Mouse (Mus musculus) adrenal gland, adult 8-10 months (tissue): ENCODE data around the gene Lrrc61. TPM values are rescaled to one million over a fixed set of nuclear protein-coding genes. Genes with fewer than 3 reads are reported as not detected.
A peak's percentile ranks its signal among the peaks of the same experiment; 100 is the strongest.

Source experiments
- DNase-seq: peaks from one replicate; pipeline ENCODE4 v3.0.0; 2022
- total RNA-seq, 4 experiments: library from RNA; stranded (reverse); gene quantifications; 2 replicates each; pipeline ENCODE4 v1.2.4; 2022

The Lrrc61 gene
- total RNA-seq, 4 experiments from 2014 or later, result 45.6 to 49.5 (median 49.1) TPM

DNA sequence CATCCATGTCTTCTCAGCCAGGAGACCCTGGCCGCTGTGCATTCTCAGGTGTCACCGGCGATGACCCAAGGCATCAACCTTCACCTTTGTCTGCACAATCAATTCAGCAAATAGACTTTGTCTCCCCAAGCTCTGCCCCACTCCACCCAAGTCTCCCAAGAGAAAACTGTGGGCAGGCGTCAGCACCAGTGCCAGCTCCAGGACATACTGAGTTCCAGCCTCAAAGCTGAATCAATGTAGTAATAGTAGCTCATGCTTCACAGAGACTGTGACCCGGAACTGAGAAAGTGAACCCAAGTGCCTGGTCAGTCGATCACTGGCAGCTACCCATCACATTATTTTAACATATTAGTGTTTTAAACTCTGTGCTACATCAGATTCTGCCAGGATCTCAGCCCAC lies 6.3 kb upstream of the Lrrc61 start:
- no peak for DNase-seq

DNA sequence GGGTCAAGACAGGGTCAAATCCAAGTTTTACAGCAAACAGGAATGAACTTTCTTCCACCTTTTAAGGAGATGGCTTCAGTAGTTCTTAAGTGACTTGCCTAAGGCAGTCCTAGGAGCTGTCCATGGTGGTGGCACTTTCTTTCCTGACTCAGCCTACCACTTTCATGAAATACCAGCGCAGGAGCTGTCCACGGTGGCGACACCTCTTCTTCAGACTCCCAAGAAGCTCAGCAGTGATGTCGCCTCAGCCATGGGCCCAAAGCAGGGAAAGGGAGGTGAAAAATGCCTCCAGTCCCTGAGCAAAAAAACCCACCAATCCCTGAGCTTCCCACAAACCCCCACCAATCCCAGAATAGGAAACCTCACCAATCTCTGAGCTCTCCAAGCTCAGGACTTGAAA lies 1.7 kb upstream of the Lrrc61 start:
- DNase-seq, result no peak

DNA sequence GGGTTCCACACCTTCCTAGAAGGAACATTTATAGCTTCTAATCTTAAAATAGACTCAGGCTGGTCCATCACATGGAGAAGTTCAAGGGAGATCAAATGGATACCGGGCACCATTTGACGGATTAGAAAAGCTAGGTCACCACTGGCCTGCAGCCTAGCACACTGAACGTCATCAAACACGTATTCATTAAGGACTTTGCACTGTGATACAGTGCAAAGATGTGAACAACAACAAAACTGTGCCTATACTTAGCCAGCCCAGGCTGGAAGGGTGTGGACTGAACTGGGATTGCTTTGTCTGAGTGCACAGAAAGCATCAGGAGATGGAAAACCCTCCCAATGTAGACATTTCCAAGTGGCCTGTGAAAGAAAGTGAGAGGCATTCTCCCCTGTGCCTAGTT lies 777 bp upstream of the Lrrc61 start:
- DNase-seq, result no peak

DNA sequence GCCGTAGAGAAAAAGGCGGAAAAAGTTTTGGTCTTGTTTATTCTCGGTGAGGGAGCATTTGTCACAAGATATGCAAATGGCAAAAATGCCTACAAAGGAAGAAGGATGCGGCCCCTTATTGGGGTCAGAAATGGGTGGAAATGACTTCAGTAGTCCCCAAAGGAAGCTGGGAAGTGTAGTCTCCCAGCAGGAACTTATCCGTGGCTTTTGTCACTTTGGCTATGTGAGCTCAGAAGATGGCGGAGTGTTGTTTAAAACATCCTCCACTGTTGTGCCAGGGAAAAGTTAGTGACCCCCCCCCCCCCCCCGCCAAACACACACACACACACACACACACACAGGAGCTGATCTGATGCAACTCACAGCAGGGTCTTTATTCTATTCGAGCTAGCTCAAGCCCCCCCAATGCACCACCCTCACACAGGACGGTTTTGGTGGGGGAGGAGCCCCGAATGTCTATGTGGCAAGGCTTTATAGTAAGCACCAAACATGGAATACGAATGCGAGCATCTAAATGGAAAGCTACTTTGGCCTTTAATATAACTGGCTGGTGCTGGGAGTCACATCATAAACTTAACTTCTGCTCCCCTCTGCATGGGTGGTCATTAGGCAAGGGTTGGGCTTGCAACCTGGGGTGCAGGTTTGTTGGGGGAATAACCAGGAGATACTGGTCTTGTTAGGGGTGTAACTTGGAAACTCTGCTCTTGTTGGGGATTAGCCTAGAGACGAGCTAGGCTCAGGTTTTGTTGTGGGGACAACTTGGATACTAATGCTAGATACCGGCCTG lies 701 bp downstream of the Lrrc61 start:
- no peak for DNase-seq

DNA sequence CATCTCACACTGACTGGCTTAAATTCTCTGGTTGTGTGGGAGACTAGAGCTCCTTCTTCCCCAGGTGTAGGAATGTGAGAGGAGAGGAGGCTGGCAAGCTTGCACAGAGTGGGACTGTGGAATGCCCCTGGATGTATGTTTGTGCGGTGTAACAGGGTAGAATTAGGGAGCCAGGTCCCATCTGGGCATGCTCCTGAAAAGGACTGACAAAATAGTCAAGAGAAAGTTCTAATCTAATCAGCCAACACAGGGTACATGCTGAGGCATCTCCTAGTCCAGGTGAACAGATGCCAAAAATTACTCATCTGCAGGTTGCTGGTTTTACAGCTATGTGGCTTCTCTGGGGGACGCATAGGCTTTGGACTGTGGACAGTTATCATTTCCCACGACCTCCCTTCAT lies 1.4 kb downstream of the Lrrc61 start:
- no peak for DNase-seq

DNA sequence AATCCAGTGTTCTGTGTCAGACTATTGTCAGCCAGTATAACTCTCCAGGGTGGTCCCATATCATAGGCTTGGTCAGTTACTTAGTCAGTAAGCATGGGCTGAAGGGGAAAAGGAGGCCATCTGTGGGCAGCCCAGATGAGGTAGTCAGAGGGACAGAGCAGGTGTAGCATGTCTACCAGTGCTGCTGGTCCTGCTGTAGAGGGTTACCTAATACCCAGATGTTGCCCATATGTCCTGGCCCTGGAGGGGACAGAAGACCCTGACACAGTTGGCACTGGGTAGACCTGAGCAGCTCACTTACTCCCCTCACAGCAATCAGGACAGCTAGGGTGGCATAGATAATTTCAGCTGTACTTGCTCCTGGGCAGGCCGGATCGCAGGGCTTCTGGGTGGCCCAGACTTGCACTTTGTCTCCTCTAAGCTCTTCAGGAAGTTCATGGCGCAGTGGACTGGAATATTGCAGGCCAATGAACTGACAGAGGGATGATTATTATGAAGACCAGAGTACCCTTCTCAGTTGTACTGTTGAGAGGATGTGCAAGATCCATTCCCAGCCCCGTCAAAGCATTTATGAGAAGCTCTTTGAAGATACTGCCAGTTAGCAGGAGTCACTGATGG lies 11.2 kb downstream of the Lrrc61 start:
- DNase-seq, result no peak

DNA sequence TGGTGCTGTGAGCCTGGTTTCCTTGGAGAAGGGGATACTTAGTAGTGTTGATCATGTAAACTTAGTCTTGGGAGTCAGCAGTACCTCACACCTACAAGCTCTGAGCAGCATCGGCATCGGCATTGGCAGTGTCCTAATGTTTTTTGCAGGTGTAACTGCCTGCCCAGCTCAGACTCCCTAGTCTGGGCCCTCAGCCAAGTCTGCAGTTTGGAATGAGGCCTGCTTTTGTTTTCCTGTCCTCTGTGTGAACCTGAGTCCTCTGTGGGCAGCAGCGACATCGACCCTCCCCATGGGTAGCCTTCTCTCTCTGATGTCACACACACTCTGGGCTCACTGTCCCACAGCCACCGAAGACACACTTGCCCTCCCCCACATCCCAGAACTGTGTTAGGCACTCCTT lies 11.7 kb downstream of the Lrrc61 start:
- DNase-seq, result no peak

DNA sequence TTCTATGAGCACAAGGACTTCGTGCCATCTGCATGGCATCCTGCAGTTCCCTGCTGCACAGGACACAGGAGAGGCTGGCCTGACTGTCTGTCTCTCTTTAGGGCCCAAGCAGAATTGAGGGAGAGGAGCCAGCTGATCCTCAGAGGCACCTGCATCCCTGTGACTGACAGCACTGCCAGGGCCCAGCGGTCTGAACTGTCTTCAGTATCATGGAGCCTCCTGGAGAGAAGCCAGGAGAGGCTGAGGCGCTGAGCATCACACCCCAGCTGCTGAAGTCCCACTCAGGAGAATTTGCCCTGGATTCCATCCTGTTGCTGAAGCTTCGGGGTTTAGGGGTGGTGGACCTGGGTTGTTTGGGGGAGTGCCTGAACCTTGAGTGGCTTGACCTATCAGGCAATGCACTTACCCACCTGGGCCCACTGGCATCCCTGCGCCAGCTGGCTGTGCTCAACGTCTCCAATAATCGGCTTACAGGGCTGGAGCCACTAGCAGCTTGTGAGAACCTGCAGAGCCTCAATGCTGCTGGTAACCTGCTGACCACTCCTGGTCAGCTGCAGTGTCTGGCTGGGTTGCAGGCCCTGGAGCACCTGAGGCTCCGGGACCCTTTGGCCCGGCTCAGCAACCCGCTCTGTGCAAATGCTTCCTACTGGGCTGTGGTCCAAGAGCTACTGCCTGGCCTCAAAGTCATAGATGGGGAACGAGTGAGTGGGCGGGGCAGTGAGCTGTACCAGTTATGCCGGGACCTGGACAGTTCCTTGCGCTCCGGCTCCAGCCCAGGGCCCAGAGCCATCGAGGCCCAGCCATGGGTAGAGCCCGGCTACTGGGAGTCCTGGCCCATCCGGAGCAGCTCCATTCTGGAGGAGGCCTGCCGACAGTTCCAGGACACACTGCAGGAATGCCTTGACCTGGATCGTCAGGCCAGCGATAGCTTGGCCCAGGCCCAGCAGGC lies 13.7 kb downstream of the Lrrc61 start:
- peak; percentile 63 for DNase-seq

DNA sequence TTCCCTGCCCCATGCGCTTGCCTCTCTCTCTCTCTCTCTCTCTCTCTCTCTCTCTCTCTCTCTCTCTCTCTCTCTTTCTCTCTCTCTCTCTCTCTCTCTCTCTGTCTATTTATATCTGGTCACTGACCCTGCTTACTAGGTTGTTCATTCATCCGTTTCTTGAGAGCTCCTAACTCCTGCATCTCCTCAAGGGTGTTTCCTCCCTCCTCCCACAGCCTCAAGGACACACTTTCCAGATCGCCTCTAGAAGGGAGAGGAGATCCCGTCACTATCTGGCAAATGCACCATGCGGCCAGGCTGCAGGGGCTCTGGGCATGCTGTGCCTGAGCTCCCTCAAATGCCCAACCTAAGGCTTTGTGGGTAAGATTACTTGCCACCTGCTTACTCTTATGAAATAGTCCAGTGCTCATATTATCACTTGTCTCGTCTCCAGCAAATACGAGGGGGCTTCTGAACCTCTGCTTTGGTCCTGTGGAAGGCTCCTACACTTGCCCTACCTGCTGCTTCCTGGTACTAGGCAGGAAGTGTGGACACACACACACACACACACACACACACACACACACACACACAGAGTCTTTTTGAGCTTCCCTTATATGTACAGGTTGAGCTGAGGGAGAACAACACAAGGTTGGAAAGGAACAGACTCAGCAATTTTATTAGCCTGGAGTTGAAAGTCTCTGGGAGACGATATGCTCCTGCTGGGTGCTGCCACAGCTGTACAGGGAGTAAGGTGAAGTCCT lies 14.6 kb downstream of the Lrrc61 start:
- DNase-seq, result no peak

DNA sequence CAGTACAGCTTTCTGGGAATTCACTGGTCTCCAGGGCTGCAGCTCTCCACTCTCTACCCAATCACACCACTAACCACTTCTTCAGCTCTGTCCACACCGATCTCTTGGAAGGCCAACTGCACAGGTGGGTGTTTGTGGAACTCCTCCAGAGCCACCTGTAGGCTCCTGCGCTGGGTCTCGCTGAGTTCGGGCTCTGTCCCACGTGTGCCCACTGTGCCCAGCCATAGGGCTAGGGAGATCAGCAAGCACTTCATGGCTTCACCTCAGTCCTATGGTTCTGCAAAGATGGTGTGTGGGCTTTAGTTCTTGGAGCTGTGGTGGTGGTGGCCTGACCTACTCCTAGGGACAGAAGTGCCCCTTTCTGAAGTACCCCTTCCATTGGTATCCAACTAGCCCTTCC lies 17.4 kb downstream of the Lrrc61 start:
- DNase-seq, result no peak

DNA sequence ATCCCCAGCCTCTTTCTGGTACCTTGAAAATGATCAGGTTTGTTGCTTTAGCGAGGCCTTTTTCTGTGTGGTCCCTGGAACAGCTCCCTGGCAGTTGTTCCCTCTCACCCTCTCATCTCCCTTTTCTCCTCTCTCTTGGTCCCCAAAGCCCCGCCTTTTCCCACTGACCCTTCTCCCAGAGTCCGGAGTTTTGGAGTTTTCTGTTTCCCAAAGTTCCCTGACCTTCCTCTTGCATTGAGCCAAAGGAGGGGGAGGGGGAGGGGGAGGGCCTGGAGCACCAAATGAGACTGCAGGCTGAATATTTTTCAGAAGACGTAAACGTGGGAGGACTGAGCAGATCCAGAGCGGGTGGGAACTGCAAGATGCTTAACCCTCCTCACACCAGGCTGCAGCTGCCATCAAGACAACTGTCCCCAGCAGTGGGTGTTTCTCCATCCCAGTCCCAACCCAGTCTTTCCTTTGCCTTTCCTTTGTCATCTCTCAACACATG lies 18.0 kb downstream of the Lrrc61 start, which contains the start of gene Rarres2:
Rarres2 (minus strand) TSS at position 218 of the 490 bp plus-strand sequence.
- DNase-seq, result no peak

DNA sequence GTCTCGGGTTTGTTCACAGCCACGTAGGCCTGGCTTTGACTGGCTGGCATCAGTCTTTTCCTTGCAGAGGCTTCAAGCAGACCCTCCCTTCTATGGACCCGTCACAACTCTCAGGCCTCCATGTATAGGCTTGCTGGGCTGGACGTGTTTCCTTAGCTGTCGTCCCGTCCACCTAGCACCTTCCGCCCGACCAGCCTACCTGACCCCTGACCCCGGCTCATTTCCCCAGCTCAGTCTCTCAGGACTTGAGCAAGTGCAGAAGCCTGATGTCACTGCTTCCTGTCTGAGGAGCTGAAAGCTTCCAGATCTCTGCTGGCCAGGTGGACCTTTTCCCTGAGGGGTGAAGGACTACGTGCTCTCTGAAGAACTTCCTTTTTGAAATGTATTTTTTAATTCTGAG lies 18.7 kb downstream of the Lrrc61 start:
- DNase-seq, result no peak

DNA sequence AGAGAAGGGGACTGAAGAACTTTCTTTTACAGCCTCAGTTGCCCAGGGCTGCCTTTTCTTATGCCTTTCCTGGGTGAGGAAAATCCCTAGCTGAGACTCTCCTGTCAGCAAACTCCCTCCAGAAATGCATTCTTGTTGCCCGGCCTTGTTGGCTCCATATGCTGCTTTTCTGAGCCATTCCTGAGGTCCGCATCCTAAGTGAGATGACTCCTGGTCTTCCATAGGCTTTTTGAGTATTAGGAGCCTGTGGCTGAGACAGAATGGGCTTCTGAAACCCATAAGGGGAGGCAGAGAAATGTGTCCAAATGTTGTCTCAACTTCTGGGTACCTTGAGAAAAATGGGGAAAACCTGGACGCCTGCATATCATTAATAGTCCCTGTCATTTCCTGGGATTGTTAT lies 19.4 kb downstream of the Lrrc61 start:
- no peak for DNase-seq

DNA sequence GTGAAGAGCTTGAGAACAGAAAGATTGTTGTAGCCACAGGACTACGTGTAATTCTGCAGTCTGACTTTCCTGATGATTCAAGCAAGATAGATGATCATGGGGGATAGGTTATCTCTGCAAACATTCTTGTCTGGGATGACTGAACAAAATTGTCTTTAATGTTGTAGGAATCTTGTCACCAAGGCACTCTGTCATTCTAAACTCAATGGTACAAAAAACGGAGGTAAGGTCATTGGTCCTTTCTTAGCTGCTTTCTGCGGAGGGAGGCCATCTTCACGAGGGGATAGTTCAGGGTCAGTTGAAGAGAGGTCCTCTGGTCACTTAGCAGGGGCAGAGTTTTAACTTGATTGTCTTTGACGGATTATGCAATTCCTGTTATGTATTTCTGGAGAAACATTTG lies 24.1 kb downstream of the Lrrc61 start:
- no peak for DNase-seq

DNA sequence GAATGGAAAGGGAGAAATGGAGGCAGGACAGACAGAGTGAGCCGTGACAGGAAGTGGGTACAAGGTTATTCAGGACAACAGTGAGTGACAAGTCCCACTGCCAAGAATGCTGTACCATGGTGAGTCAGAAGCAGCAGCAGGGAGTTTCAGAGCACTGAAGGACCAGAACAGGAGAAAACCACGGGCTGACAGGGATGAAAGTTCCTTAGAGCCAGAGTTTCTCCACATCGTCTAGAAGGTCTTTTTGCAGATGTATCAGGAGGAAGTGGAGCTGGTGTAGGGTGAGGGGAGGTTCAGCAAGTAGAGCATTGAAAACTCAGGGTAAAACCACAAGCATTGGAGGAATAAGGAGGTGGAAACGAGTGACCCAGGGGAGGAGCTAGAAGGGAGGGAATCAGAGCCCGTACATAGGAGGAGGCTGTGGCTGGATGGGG lies 24.6 kb downstream of the Lrrc61 start:
- DNase-seq, result no peak

DNA sequence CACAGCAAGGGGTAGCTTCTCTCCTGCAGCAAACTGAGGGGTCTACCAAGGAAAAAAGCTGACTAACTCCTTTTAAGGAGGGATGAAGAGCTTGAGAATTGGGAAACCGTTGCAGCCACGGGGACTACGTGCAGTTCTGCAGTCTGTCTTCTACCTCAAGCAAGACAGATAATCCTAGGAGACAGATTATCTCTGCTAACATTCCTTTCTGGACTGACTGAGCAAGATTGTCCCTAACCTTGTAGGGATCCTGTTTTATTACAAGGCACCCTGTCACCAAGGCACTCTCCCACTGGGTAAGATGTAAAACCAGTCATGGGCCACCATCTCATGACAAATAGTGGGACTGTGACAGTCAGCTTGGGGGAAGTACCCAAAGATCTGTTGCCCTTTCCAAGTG lies 26.7 kb downstream of the Lrrc61 start:
- DNase-seq, result no peak

DNA sequence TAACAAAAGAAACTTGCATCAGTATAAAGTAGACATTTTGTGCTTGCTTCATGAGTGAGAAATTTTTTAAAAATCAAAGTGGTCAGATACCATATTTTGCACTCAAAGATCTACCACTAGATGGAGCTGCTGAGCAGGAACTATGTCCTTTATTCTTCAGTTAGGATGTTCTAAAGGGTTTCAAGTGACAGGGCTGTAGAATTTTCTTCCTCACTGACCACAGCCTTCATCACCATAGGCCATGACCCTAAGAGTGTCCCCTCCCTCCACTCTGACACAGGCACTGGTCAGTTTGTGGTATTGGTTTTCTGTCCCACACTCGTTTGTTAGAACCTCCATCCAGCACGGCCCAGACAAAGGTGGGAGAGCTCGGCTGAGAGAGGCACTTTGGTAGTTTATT lies 27.4 kb downstream of the Lrrc61 start:
- no peak for DNase-seq

DNA sequence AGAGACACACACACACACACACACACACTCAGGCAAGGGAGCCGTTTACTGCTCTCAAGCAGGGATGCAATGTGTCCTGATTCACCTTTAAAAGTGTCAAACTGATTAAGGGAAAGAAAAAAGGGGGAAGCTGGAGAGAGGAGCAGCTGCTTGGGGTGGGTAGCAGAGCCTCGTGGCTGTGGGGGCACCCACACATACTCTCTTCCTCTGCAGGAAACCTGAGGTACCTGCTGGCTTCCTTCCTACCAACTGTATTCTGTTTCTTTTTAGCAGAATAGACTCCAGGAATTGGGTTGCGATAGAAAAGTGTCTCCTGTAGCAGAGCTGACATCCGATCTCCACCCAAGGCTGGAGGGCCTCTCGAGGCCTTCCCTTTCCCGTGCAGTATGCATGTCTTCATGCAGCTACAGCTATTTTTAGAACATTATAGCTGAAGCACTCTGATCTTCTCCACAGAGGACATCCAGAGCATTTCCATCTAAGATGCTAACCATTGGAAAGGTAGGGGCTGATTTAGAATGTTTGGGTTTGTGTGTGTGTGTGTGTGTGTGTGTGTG lies 34.7 kb downstream of the Lrrc61 start, which contains the start of gene Gm45021:
Gm45021 (plus strand) TSS at position 417 of the 557 bp plus-strand sequence.
- DNase-seq, result no peak

DNA sequence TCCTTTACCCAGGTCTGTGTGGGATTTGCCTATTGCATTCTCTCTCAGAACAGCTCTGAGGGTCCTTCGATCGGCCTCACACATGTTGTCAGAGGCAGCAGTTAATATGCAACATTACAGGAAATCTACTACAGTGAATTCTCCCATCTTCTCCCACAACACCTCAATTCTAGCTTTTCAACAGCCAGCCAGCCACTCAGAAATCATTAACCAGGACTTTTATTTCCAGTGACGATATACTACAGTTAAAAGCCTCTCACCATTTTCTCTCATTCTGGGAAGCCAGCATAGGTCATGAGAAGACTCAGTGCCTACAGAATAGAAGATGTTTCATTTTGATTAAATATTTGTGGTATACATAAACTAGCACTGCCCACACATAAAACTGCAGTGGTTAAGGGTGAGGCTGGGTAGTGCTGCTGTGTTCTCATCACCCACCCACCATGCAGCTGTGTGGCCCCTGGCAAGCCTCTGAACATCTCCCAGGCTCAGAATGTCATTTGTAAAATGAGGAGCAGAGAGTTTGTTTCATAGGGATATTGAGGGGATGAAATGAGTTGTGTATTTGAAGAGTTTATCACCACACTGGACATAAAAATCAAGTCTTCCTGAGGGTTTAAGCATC lies 36.7 kb downstream of the Lrrc61 start:
- no peak for DNase-seq

DNA sequence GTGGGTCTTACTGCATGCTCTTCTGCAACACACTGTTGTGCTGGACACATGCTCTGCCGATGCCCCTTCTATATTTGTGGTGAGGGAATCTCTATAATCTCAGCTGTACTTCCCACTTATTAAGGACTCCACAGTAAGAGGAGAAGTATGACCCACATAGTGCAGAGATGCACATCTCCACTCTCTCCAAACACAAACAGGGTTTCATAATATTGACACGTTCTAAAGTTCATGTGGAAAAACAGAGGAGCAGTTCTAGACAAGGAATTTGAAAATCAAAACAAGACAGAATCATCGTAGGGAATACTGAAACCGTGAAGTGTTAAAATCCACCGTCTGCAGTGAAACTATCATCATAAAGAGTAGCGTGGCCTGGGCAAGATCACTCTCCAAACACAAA lies 37.3 kb downstream of the Lrrc61 start:
- no peak for DNase-seq
